Mouse (Mus musculus) thymus, adult 18-20 months (tissue): ENCODE results near the gene Prkce.

Experiments used
- DNase-seq, 2 experiments: peaks; one replicate each; pipeline ENCODE4 v3.0.0; 2022; ENCODE audit warnings: mixed read lengths in 2 of 2

The Prkce gene

DNA sequence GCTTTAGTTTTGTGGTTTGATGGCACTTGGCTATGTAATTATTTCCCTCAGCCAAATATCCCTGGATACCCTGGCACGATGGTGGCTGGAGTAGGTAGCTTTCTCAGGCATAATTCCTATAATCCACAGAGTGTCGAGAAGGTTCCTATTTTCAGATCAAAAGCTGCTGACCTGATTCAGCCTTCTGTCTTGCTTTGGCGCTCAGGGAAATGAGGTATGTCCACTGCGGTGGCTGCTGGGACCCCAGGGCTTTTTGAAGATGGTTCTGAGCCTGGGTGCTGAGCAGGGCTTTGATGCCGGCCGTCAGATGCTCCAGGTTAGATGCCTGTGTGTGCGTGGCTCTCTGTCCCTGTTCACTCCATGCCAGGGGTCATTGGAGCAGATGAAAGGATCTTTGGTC, 59.0 kb downstream of the Prkce start:
- DNase-seq, result no peak

DNA sequence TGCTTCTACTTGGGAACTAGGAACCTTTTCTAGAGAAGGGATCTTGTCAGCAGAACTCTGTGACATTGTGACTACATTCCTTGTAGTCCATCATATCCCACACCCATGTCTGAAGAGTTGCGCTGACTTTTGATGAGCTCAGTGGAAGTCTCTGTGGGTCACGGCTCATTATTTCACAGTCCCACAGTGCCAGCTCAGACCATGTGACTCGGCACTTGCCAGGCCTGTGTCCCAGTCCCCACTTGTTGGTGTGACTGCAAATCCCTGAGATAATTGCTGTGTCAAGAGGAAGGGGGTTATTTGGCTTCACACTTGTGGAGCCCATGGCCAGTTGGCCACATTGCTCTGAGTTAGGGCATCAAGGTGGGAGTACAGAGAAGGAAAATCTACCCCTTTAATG, 59.8 kb downstream of the Prkce start:
- DNase-seq, result no peak

GRCm38 (mm10) chr17:86228850-86229249, 61.3 kb downstream of the Prkce start:
- no peak for DNase-seq

GRCm38 (mm10) chr17:86230141-86230633, 62.6 kb downstream of the Prkce start:
- no peak for DNase-seq

- DNase-seq, result no peak
Observed at GRCm38 (mm10) chr17:86231741-86232179, 64.2 kb downstream of the Prkce start.

GRCm38 (mm10) chr17:86232248-86232647, 64.7 kb downstream of the Prkce start:
- DNase-seq, result no peak

- DNase-seq, result no peak
Observed at GRCm38 (mm10) chr17:86234587-86235150, 67.1 kb downstream of the Prkce start.

- no peak for DNase-seq
Observed at GRCm38 (mm10) chr17:86236026-86236712, 68.6 kb downstream of the Prkce start.

DNA sequence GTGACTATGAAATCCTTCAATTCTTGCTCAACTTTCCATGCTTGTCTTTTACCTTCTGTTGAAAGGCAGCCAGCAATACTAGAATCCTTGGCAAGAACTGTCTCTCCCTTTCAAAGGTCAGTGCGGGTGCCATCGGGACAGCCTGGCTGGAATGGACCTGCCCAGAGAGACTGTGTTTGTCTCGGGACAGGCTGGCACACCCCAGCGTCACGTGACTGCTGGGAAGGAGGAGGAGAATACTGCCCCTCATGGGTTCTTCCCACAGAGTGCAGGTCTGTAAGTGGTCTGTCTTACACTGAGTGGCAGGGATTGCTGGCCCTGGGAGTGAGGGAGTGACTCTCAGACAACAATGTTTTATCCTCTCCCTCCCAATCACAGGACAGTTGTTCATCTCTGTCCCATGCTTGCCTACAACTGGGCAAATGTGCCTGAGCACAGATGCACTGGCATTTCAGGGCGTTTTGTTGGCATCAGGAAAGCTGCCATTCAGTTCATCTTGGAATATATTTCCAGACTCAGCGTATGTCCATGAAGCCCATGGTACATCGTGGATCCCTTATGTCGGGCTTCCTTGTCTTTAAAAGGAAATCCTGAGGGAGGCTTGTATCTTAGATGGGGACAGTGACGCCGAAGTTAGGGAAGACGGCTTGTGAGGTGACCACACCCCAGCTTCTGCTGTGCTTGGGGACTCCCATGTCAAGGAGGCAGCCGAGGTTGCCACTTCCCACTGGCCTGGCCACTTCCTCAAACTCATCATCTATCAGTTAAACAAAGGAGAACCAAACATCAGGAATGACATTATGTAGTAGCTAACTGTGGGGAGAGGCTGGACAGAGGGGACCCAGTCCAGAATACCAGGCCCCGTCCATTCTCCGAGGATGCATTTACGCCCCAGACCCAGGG, 69.5 kb downstream of the Prkce start:
- DNase-seq, result no peak

GRCm38 (mm10) chr17:86242291-86242690, 74.7 kb downstream of the Prkce start:
- no peak for DNase-seq

DNA sequence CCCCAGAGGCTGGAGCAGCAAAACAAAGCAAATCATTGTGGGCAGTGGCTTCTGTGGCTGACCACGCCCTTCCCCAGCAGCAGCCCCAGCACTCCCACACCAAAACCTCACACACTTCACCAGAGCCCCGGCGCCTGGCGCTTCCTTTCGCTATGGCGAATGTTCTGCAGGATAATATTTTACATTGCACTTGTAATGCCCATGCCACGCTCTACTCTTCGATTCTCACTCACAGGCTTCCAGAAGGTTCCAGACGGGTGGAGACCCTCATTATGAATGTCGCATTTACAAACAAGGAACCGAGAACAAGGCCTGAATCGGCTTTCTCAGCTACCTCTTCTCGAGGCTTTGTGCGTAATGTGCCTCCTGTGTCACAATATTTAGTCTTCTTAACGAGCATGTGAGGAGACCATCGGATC, 75.5 kb downstream of the Prkce start:
- no peak for DNase-seq

- DNase-seq, result no peak
Observed at GRCm38 (mm10) chr17:86244397-86244796, 76.8 kb downstream of the Prkce start.

GRCm38 (mm10) chr17:86248832-86249231, 81.2 kb downstream of the Prkce start:
- no peak for DNase-seq

DNA sequence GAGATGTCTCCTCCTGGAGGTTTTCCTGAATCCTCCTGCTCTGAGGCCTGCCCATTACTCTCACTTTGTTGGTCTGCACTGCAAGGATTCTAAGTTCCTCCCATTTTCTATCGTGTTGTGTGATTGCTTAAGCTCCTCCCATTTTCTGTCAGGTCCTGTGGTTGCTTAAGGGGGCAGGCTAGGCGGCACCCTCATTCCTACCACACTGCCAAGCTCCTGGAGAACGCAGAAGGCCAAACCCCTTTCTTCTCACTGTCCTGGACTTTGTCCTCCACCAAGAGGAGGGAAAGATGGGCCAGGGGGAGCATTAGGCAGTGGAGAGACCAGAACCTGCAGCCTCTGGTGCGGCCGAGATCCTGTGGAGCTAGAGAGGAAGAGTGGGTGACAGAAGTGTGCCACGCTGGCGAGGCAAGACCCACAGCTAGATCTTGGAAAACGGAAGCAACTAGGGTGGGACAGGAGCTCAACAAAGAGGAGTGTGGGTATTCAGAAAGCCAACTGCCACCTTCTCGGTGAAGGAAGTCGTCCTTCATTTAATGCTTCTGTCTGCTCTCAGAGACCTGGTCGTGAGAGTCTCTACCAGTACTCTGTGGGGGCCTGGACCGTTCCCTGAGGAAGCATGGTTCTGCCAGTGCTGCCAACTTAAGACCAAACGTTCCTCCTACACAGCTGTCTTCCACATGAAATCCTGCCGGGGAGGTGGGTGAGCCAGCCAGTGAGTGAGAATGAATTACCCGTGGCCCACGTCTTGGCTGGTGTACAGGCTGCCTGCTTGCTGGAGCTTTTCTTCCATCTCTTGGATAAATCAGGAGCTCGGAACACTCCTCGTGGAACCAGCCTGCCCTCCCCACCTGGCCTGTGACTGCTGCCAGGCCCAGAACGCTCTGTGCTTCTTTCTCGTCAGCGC, 82.2 kb downstream of the Prkce start:
- no peak for DNase-seq

- DNase-seq, result no peak
Observed at GRCm38 (mm10) chr17:86250406-86250905, 82.9 kb downstream of the Prkce start.

- DNase-seq, result no peak
Observed at GRCm38 (mm10) chr17:86253884-86254283, 86.3 kb downstream of the Prkce start.

DNA sequence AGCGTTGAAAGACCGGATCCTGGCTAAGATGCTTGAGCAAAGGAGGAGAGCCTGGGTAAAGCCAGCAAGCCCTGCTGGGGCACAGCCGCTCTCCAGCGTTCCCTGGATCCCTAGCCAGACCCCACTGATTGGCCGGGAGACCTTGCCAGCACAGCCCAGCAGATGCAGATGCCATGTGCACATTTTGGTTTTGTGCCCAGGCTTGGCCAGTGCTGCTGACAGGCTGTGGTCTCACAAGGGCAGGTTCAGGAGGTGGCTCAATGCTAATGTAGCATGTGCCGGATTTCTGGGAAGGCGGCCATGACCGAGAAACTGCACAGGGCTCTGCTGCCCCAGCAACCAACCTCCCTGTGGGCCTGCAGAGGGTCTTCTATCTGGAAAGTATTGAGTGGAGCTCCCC, 86.7 kb downstream of the Prkce start:
- DNase-seq, result no peak

DNA sequence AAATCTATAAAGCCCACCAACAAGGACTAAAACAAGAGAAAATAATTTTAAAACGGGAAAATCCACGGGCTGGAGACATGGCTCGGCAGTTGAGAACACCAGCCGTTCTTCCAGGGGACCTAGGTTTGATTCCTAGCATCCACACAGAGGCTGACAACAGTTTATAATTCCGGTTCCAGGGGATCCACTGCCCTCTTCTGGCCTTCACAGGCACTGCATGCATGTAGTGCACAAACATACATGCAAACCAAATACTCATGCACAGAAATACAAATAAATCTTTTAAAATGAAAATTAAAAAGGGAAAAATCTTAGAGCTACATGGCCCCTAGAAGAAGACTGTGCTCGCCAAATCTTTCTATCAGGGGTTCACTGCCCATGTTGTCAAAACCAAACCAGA, 87.4 kb downstream of the Prkce start:
- DNase-seq, result no peak

DNA sequence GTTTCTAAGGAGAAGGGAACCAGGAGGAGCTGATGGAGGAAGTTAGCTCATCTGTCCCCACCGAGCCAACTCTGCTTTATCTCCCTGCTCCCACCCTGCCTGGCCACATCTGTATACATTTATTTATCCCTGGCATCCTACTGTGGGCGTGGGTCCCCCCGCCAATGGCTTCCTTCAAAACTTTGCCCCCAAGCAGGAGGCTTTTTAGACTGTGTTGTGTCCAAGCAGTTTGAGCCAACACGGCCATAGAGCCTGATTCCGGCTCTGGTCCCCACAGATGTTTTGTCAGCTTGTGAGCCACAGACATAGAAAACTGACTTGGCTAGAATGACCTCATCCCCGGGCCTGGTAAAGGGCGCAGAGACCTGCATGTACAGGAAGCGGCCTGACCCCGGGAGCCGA, 89.1 kb downstream of the Prkce start:
- DNase-seq, result no peak

- DNase-seq, result no peak
Observed at GRCm38 (mm10) chr17:86261067-86261466, 93.5 kb downstream of the Prkce start.

- no peak for DNase-seq
Observed at GRCm38 (mm10) chr17:86263985-86264649, 96.5 kb downstream of the Prkce start.

- DNase-seq, result no peak
Observed at GRCm38 (mm10) chr17:86266051-86266450, 98.5 kb downstream of the Prkce start.
